Mouse (Mus musculus) gastrocnemius, postnatal 14 days (tissue): Measurements from ENCODE around the gene Rdh12. TPM values are rescaled to one million over a fixed set of nuclear protein-coding genes. Genes with fewer than 3 reads are reported as not detected.
"Not testable (repeated sequence)": the region's sequence is repeated elsewhere in the genome, so short reads cannot be mapped to it uniquely, and the experiment has no call there.

Experiments used
- DNase-seq: peaks from one replicate; pipeline ENCODE4 v3.0.0; 2021; ENCODE audit warnings: mixed read lengths
- intact Hi-C: fragments of 180-260 bp; cut with DNase I; formaldehyde crosslinking; loops from one replicate; pipeline ENCODE4 v1.15.1; 2025; ENCODE audit warnings: low total_unique reads
- long read RNA-seq, 2 experiments: library from polyadenylated mRNA; stranded (forward); transcript quantifications; one replicate each; pipeline ENCODE4 v2.0.0; 2021
- total RNA-seq, 2 experiments: library from RNA; stranded (reverse); gene quantifications; 2 replicates each; pipeline ENCODE4 v1.2.3; 2021

The Rdh12 gene
- total RNA-seq = under 1 TPM; 0.29 to 0.57 TPM
- long read RNA-seq, experiment 1 = 0 reads
- long read RNA-seq, experiment 2, partial matches to known transcripts = 1 of 2 reads
- long read RNA-seq, experiment 2, other reads (novel, unspliced or antisense) = 0 of 2 reads

GRCm38 (mm10) chr12:79208703-79209464 is at the start of gene Rdh12:
TSS of gene Rdh12 (plus strand) at chr12:79208914.
- intact Hi-C loops = no loop called here
- peak; percentile 10 for DNase-seq

GRCm38 (mm10) chr12:79162876-79163275 is 45.8 kb upstream of the Rdh12 start:
- intact Hi-C loops = no loop called here
- no peak for DNase-seq

- no peak for DNase-seq
- intact Hi-C loops = no loop called here
Observed at GRCm38 (mm10) chr12:79169173-79169572, 39.5 kb upstream of the Rdh12 start.

- no peak for DNase-seq
- intact Hi-C loops = no loop called here
Observed at GRCm38 (mm10) chr12:79170421-79170820, 38.3 kb upstream of the Rdh12 start.

- intact Hi-C loops = no loop called here
- DNase-seq = no peak
Observed at GRCm38 (mm10) chr12:79171269-79171995, 37.3 kb upstream of the Rdh12 start.

- intact Hi-C loops = no loop called here
- DNase-seq = peak; percentile 91
Observed at GRCm38 (mm10) chr12:79172019-79172941, 36.4 kb upstream of the Rdh12 start, which contains the start of gene Vti1b. TSS of gene Vti1b (minus strand) at chr12:79172667.

- intact Hi-C loops = no loop called here
- no peak for DNase-seq
Observed at GRCm38 (mm10) chr12:79173721-79174120, 35.0 kb upstream of the Rdh12 start.

- no peak for DNase-seq
- intact Hi-C loops = no loop called here
Observed at GRCm38 (mm10) chr12:79175998-79176397, 32.7 kb upstream of the Rdh12 start.

GRCm38 (mm10) chr12:79185160-79185559 is 23.6 kb upstream of the Rdh12 start:
- intact Hi-C loops, DNase-seq: not testable (repeated sequence)

GRCm38 (mm10) chr12:79190931-79191673 is 17.6 kb upstream of the Rdh12 start:
- intact Hi-C loops = no loop called here
- peak; percentile 29 for DNase-seq

GRCm38 (mm10) chr12:79191701-79192100 is 17.0 kb upstream of the Rdh12 start:
- DNase-seq = peak; percentile 74
- intact Hi-C loops = no loop called here

- intact Hi-C loops = no loop called here
- no peak for DNase-seq
Observed at GRCm38 (mm10) chr12:79192193-79192592, 16.5 kb upstream of the Rdh12 start, which contains the start of gene Rdh11. TSS of gene Rdh11 (minus strand) at chr12:79192293.

- DNase-seq = peak; percentile 64
- intact Hi-C loops = no loop called here
Observed at GRCm38 (mm10) chr12:79193441-79193840, 15.3 kb upstream of the Rdh12 start.

- intact Hi-C loops = loop anchor here (5.0 kb wide), 1 partner anchor 60 kb away; no protein-coding TSS in a partner anchor
- DNase-seq = no peak
Observed at GRCm38 (mm10) chr12:79197105-79197504, 11.6 kb upstream of the Rdh12 start.

GRCm38 (mm10) chr12:79201882-79202281 is 6.8 kb upstream of the Rdh12 start:
- no peak for DNase-seq
- intact Hi-C loops = no loop called here

GRCm38 (mm10) chr12:79211447-79211846 is 2.7 kb downstream of the Rdh12 start:
- DNase-seq = no peak
- intact Hi-C loops = no loop called here

GRCm38 (mm10) chr12:79217511-79217910 is 8.8 kb downstream of the Rdh12 start:
- intact Hi-C loops = no loop called here

GRCm38 (mm10) chr12:79235485-79236080 is 26.9 kb downstream of the Rdh12 start:
- DNase-seq = no peak
- intact Hi-C loops = no loop called here

More at GRCm38 (mm10) chr12:79217511-79217910, 8.8 kb downstream of the Rdh12 start:
- no peak for DNase-seq
